Mouse (Mus musculus) ovary, adult 18-20 months (tissue): Measurements from ENCODE around the gene Tor2a.

Experiments
- DNase-seq: peaks from one replicate; pipeline ENCODE4 v3.0.0; 2022; ENCODE audit warnings: low spot score, mixed read lengths

Tor2a gene

DNA sequence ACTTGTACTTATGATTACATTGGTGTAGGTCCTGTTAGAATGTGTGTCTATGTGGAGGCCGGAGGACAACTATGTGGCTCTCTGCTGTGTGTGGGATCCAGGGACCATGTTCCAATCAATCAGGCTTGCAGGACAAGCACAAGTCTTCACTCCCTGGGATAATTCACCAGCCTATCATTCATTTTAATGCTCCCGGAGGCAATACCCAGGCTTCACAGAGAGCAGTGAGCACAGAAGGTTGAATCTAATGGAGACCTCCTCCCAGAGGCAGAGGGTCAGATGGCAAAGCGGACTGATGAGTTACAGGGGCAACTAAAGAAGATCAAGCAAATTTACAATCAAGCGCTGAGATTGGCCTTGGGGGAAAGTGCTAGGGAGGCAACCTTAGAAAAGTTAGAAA, 27.5 kb upstream of the Tor2a start:
- DNase-seq: no peak

DNA sequence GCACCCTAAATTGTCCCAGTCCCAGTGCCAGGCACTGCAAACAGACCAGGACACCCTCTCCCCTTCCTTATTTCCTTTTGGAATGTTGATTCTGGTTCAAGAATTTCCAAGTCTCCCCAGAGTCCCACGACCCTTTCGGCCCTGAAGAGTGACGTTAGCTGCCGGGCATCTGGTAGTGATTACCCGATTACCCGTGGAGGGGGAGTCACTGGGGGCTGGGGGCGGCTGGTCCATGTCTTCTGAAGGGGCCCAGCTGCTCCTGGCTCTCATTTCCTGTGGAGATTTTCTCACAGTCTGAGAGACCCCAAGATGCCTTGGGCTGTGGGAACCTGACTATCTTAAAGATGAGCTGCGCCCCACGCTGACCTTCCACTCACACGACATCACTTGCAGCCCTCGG, 26.2 kb upstream of the Tor2a start:
- DNase-seq: no peak

- DNase-seq: no peak
Observed at GRCm38 (mm10) chr2:32731911-32732310, 25.1 kb upstream of the Tor2a start.

DNA sequence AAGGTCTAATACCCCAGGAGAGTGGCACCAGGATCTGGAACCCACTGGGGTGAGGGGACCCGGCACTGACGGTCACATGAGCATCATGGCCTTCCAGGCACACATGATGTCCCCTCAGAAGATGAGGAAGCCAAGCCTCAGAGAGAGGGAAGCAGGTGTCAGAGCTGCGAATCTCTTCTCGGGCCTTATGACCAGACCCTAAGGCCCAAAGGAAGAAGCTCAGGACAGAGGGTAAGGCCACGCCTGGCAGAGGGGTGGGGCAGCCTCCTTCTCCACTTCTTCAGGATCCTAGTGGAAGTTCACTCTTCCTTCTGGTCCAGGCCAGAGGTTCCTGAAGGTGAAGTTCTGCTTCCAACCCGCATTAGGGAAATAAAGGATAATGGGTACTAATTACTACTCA, 24.3 kb upstream of the Tor2a start:
- DNase-seq: no peak

GRCm38 (mm10) chr2:32734480-32734879, 22.6 kb upstream of the Tor2a start:
- DNase-seq: no peak

DNA sequence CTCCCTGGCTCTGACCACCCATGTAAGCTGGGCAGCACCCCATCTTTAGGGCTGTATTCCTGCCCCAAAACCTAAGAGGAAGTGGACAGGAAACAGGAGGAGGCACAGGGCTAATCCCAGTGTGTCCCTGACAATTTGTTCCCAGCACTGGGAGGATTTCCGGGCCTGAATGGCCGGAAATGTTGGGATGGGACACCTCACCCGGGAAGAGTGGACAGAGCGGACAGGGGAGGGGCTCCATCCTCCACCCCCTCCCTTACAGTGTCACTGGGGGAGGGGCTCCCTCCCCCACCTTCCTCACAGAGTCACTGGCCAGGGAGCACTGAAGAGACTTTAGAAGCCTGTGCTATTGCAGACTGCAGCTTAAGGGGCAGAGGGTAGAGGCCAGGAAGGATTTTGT, 22.1 kb upstream of the Tor2a start:
- no peak for DNase-seq

GRCm38 (mm10) chr2:32736306-32736829, 20.7 kb upstream of the Tor2a start:
- DNase-seq: no peak

- DNase-seq: no peak
Observed at GRCm38 (mm10) chr2:32737008-32737407, 20.0 kb upstream of the Tor2a start.

DNA sequence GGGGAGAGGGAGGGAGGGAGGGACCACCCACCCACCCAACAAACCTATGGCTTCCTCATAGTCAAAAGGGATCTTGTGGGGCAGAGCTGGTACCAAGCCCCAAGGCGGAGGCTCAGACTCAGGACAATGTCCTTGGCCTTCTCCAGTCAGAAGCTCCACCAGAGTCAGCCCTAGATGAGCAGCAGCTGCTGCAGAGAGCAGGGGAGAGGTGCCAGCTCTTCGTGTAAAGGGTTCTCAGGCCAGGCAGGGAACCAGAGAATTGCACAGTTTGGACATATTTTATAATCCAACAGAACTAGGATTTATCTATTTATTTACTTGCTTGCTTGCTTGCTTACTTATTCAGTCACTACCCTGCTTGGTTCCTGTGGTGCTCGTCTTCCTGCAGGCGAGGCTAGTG, 17.7 kb upstream of the Tor2a start:
- DNase-seq: no peak

GRCm38 (mm10) chr2:32740916-32741272, 16.1 kb upstream of the Tor2a start, which contains the start of gene 6330409D20Rik:
Gene 6330409D20Rik (minus strand): TSS chr2:32741016.
- no peak for DNase-seq

GRCm38 (mm10) chr2:32741273-32742172, 15.5 kb upstream of the Tor2a start:
- no peak for DNase-seq

DNA sequence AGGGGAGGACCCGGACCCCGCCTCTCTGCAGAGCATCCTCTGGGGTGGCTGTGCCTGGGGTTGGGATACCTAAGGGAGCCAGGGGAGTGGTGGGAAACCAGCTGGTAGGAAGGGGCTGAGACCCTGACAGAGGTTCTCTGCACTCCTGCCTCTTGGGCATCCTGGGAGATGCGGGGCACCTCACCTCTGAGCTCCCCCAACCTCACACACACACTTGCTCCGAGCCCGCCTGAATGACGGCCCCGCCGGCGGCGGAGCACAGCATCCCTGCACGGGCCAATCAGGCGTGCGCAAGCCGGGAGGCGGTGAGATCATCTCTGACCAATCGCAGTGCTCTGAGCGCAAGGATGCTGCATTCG, 14.9 kb upstream of the Tor2a start:
- no peak for DNase-seq

DNA sequence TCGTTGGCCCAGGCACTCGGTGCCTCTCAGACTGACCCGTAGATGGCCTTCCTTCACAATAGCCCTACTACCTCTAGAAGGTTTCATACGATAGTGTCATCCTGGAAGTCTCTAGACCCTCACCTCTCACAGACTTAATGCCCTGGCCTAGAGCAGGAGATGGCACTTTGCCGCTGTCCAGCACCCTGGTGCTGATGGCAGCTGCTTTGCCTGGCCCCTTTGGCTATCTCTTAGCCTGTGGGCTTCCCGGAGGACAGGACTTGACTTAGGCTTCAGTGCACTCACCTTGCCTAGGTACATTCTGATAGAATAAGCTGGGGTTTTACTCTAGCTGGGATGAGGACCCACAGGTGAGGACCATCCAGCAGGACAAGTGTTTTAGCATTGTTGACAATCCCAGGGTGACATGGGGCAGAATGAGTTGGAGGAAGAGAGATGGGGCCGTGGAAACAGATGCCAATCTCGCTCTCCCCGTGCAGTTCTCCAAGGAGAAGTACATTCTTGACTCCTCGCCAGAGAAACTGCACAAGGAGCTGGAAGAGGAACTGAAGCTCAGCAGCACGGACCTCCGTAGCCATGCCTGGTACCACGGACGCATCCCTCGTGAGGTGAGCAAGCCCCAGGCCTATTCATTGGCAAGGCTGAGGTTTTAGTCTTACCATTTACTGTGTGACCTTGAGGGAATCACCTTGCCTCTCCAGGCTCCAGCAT, 12.6 kb upstream of the Tor2a start:
- DNase-seq: no peak

- no peak for DNase-seq
Observed at GRCm38 (mm10) chr2:32749082-32749481, 8.0 kb upstream of the Tor2a start.

- DNase-seq: no peak
Observed at GRCm38 (mm10) chr2:32750199-32750598, 6.8 kb upstream of the Tor2a start.

- peak; percentile 48 for DNase-seq
Observed at GRCm38 (mm10) chr2:32750887-32751664, 6.0 kb upstream of the Tor2a start.

- DNase-seq: no peak
Observed at GRCm38 (mm10) chr2:32751665-32752033, 5.4 kb upstream of the Tor2a start.

- DNase-seq: no peak
Observed at GRCm38 (mm10) chr2:32752181-32752580, 4.9 kb upstream of the Tor2a start.

- no peak for DNase-seq
Observed at GRCm38 (mm10) chr2:32756674-32757055, 369 bp upstream of the Tor2a start.

GRCm38 (mm10) chr2:32758503-32758902, 1.5 kb downstream of the Tor2a start:
- no peak for DNase-seq

DNA sequence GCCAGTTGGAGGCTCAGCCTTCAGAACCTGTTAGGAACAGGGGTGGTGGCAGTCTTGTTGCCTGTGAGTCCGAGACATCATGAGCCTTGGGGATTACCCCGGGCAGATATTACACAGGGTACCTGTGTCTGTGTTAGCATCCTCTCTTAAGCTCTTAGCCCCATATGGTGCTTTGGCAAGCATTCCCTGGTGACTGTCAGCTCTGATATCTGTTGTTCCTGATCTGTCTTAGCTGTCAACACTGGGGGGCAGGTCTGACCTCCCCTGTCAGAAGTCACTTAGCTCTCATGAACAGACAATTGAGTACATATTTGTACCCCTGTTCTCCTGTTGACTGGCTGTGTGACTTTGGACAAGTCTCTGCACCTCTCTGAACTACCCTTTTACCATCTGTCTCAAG, 2.0 kb downstream of the Tor2a start:
- no peak for DNase-seq

GRCm38 (mm10) chr2:32761361-32761760, 4.3 kb downstream of the Tor2a start:
- DNase-seq: no peak

DNA sequence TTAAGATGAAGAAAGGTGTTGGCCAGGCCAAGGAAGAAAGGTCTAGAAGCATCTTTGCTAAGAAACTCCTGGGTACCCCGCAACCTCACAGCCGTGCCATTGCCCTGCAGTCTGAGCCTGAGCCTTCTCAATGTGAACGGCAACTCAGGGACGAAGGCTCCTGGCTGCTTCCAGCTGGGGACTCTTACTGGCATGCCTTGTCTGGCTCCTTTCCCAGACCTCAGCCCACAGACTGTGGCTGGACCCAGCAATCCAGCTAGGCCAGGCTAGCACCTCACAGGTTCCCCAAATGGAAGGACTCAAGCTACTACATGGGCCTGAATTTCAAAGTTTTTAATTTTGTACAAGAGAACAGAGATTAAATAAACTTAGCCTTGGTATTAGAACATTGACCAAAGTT, 4.8 kb downstream of the Tor2a start:
- DNase-seq: no peak
